Mouse (Mus musculus): ENCODE measurements around the gene Col4a3bp. TPM values are rescaled to one million over a fixed set of nuclear protein-coding genes. Genes with fewer than 3 reads are reported as not detected.

Col4a3bp gene
- total RNA-seq, 2 experiments from 2014 or later, result 65.4 to 73.8 TPM

DNA sequence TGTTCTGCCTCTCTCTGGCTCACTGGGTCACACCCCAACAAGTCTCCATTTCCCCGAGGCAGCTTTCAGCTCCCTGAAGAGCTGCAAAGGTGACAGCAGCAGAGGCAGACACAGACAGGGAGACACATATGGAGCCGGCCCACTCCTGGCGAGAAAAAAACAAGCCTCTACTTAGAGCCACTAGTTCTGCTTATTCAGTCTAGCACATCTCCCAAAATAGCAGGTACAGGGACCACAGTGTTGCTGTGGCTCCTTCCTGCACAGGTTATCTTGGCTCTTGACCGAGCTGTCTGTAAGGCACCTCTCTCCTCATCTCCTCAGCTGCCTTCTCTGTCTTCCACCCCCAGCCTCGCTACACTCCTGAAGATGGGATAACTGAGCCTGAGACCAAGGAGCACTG lies 142.4 kb downstream of the Col4a3bp start:
- no peak for DNase-seq (ENCODE audit: low spot score in 2 of 2)

DNA sequence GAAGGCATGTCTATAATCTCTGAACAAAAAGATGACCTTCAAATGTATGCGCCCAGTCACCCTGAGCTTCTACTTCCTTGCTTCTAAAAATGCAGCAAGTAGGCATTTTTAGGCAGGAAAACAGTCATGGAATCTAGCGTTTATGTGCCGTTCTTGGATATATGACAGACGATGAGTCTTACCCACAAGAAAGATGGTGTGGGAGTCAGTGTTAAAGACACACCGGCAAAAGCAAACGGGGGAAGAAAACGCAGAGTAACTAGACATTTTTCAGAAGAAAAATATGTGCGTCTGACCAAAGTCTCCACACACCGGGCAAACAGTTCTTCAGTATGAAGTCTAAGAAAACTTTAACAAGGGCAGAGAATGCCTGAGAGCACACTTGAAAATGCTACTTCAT lies 144.8 kb downstream of the Col4a3bp start:
- no peak for DNase-seq (ENCODE audit: low spot score in 2 of 2)

Other genes with a start within 250 kb of the Col4a3bp start
- 10 to 100 TPM; 32.5 to 36.1 TPM for gene Poc5, start 154.3 kb upstream of the Col4a3bp start, total RNA-seq (2021)
- gene Ankdd1b, start 71.4 kb upstream of the Col4a3bp start, total RNA-seq (2021), result under 1 TPM; 0.13 to 0.37 TPM
- gene Gm17622, start 51.9 kb upstream of the Col4a3bp start, total RNA-seq (2021), result not detected
- gene Polk, start within 50 bp of the Col4a3bp start, total RNA-seq (2021), result 10 to 100 TPM; 13.5 to 14.3 TPM
- 100 to 1,000 TPM; 111 to 128 TPM for gene Hmgcr, start 128.3 kb downstream of the Col4a3bp start, total RNA-seq (2021)
- gene Ankrd31, start 205.7 kb downstream of the Col4a3bp start, total RNA-seq (2021), result under 1 TPM; 0.20 to 0.74 TPM